Mouse (Mus musculus) ES-E14 (cell line): Measurements from ENCODE around the gene Itpr1. TPM values are rescaled to one million over a fixed set of nuclear protein-coding genes. Genes with fewer than 3 reads are reported as not detected.

Experiments
- DNase-seq: peaks from one replicate; pipeline ENCODE4 v3.0.0-alpha.2; 2013; ENCODE audit warnings: low read depth, low spot score
- H3K27ac ChIP-seq: 2 replicates; pipeline ENCODE4 v1.5.1; 2012; ENCODE audit warnings: low read depth, mild to moderate bottlenecking, low read length, moderate library complexity, mixed read lengths; ENCODE audit not compliant: poor library complexity, insufficient read depth, severe bottlenecking
- H3K36me3 ChIP-seq: 2 replicates; pipeline ENCODE4 v1.6.1; 2012; ENCODE audit warnings: mild to moderate bottlenecking, low read length, moderate library complexity, mixed read lengths; ENCODE audit not compliant: control insufficient read depth, poor library complexity, insufficient read depth, severe bottlenecking
- H3K4me1 ChIP-seq, 2 experiments: fragments of 150-350 bp in 1 of 2; sonication (generic) in 1 of 2; 2 replicates each; pipeline ENCODE4 v1.6.1; 2012; ENCODE audit warnings: low read length in 2 of 2, mild to moderate bottlenecking in 1 of 2, mixed read lengths in 1 of 2; ENCODE audit not compliant: control insufficient read depth in 2 of 2, insufficient read depth in 2 of 2, poor library complexity in 1 of 2
- H3K4me3 ChIP-seq, 2 experiments: fragments of 150-350 bp in 1 of 2; sonication (generic) in 1 of 2; 2 replicates each; pipeline ENCODE4 v1.5.1; 2012; ENCODE audit warnings: low read length in 2 of 2, low read depth in 1 of 2, mild to moderate bottlenecking in 1 of 2, mixed read lengths in 1 of 2; ENCODE audit not compliant: insufficient read depth in 1 of 2, poor library complexity in 1 of 2, severe bottlenecking in 1 of 2
- H3K9ac ChIP-seq: 2 replicates; pipeline ENCODE4 v1.6.1; 2012; ENCODE audit warnings: low read depth, mild to moderate bottlenecking, low read length, mixed read lengths; ENCODE audit not compliant: poor library complexity, insufficient read depth, severe bottlenecking
- H3K9me3 ChIP-seq: fragments of 150-350 bp; sonication (generic); 2 replicates; pipeline ENCODE4 v1.6.1; 2012; ENCODE audit warnings: low read depth, mild to moderate bottlenecking, low read length; ENCODE audit not compliant: control insufficient read depth, insufficient read depth
- CHD2 ChIP-seq: IDR thresholded peaks from 2 replicates; pipeline ENCODE4 v1.6.1; 2014; ENCODE audit warnings: mild to moderate bottlenecking, low read depth, low read length, inconsistent platforms
- HCFC1 ChIP-seq: IDR thresholded peaks from 2 replicates; pipeline ENCODE4 v1.6.1; 2012; ENCODE audit warnings: low read length, inconsistent platforms, borderline replicate concordance; ENCODE audit not compliant: insufficient read depth
- MAFK ChIP-seq: IDR thresholded peaks from 2 replicates; pipeline ENCODE4 v1.6.1; 2014; ENCODE audit warnings: mild to moderate bottlenecking, low read depth, low read length, inconsistent platforms; ENCODE audit not compliant: insufficient read depth
- ZC3H11A ChIP-seq: IDR thresholded peaks from 2 replicates; pipeline ENCODE4 v1.6.1; 2012; ENCODE audit warnings: low read depth, mild to moderate bottlenecking, inconsistent platforms, low read length, borderline replicate concordance
- ZNF384 ChIP-seq: IDR thresholded peaks from 2 replicates; pipeline ENCODE4 v1.6.1; 2012; ENCODE audit warnings: low read depth, low read length, inconsistent platforms
- in situ Hi-C, 2 experiments: fragments of 600-800 bp; cut with MboI; formaldehyde crosslinking; loops; one replicate each; pipeline ENCODE4 v1.15.1; 2025; ENCODE audit warnings: low sequenced_read_pairs in 2 of 2, inconsistent platforms in 1 of 2; ENCODE audit not compliant: unreplicated experiment in 2 of 2
- total RNA-seq: library from RNA; depleted of rRNA; stranded (reverse); fragments of 300-350 nt; gene quantifications from 2 replicates; pipeline ENCODE4 v1.2.3, GENCODE M21; 2012

Gene Itpr1
- total RNA-seq, 1 experiment = 52.8 TPM

GRCm38 (mm10) chr6:108415847-108416246 lies 203.0 kb downstream of the Itpr1 start:
- no peak for TF ChIP-seq HCFC1
- peak; percentile 78 for TF ChIP-seq MAFK
- in situ Hi-C loops = loop anchor here in 1 of 2 experiments (25.0 kb wide), 1 partner anchor 329 kb away; no protein-coding TSS in a partner anchor

GRCm38 (mm10) chr6:108417508-108417907 lies 204.6 kb downstream of the Itpr1 start:
- Histone ChIP-seq H3K4me3 (no peak overlapping the region), H3K36me3 (peaks cover 3% of the 10 kb centered on the region), H3K9me3 (no peaks in the 10 kb centered on the region), H3K9ac (no peak overlapping the region), H3K27ac (no peak overlapping the region), H3K4me1 (no peaks in the 10 kb centered on the region)
- peak; percentile 39 for DNase-seq
- TF ChIP-seq CHD2 (no peak), ZC3H11A (peak; percentile 72; the same call in 1 of the 2 replicates)
- in situ Hi-C loops = loop anchor here in 1 of 2 experiments (25.0 kb wide), 1 partner anchor 330 kb away; no protein-coding TSS in a partner anchor

More at GRCm38 (mm10) chr6:108415847-108416246, 203.0 kb downstream of the Itpr1 start:
- Histone ChIP-seq H3K4me1 (no peaks in the 10 kb centered on the region), H3K27ac (no peak overlapping the region), H3K9ac (no peak overlapping the region), H3K9me3 (no peaks in the 10 kb centered on the region), H3K36me3 (peaks cover 7% of the 10 kb centered on the region), H3K4me3 (no peak overlapping the region)
- DNase-seq = no peak

- H3K4me1 ChIP-seq = no peaks in the 10 kb centered on the region
- no peak overlapping the region for H3K4me3 ChIP-seq
- no peak overlapping the region for H3K27ac ChIP-seq
- TF ChIP-seq HCFC1 (no peak), CHD2 (no peak), ZNF384 (no peak), ZC3H11A (no peak), MAFK (no peak)
- no peak overlapping the region for H3K9ac ChIP-seq
- H3K36me3 ChIP-seq = peaks cover 3% of the 10 kb centered on the region
- no peaks in the 10 kb centered on the region for H3K9me3 ChIP-seq
- in situ Hi-C loops = loop anchor here in 1 of 2 experiments (25.0 kb wide), 1 partner anchor 331 kb away; no protein-coding TSS in a partner anchor
- DNase-seq = no peak
Observed at GRCm38 (mm10) chr6:108418218-108418617, 205.3 kb downstream of the Itpr1 start.

- TF ChIP-seq MAFK (no peak), HCFC1 (no peak), ZC3H11A (no peak), CHD2 (no peak), ZNF384 (no peak)
- H3K4me1 ChIP-seq = no peaks in the 10 kb centered on the region
- in situ Hi-C loops = loop anchor here (5.0 to 25.0 kb wide), 4 partner anchors 240 to 338 kb away; partner anchors contain the start of gene Bhlhe40 (in 1 of the 2)
- no peak overlapping the region for H3K4me3 ChIP-seq
- no peak for DNase-seq
- H3K9me3 ChIP-seq = no peaks in the 10 kb centered on the region
- H3K9ac ChIP-seq = no peak overlapping the region
- H3K36me3 ChIP-seq = no peaks in the 10 kb centered on the region
- H3K27ac ChIP-seq = no peak overlapping the region
Observed at GRCm38 (mm10) chr6:108424749-108425584, 212.1 kb downstream of the Itpr1 start.

GRCm38 (mm10) chr6:108426789-108427188 lies 213.9 kb downstream of the Itpr1 start:
- in situ Hi-C loops = loop anchor here (10.0 to 25.0 kb wide), 2 partner anchors 238 to 286 kb away; partner anchors contain the start of gene Bhlhe40 (in 1 of the 2)
- Histone ChIP-seq H3K27ac (no peak overlapping the region), H3K36me3 (peaks cover 2% of the 10 kb centered on the region; the same call in 1 of the 2 replicates), H3K4me3 (no peak overlapping the region), H3K9me3 (no peaks in the 10 kb centered on the region), H3K9ac (no peak overlapping the region), H3K4me1 (no peaks in the 10 kb centered on the region)
- TF ChIP-seq MAFK (no peak), ZC3H11A (0 out of 2 replicates have a peak, but pooled peaks have one; percentile 10)
- DNase-seq = no peak
